Mouse (Mus musculus): ENCODE measurements around the gene Pitpnc1. TPM values are rescaled to one million over a fixed set of nuclear protein-coding genes. Genes with fewer than 3 reads are reported as not detected.
A peak's percentile ranks its signal among the peaks of the same experiment; 100 is the strongest.

The Pitpnc1 gene
- total RNA-seq, 2 experiments from 2014 or later: 53.2 to 54.7 TPM

GRCm38 (mm10) chr11:107441050-107441449 lies 29.4 kb downstream of the Pitpnc1 start:
- no peak for DNase-seq

GRCm38 (mm10) chr11:107438140-107438539 lies 32.4 kb downstream of the Pitpnc1 start:
- DNase-seq: no peak

DNA sequence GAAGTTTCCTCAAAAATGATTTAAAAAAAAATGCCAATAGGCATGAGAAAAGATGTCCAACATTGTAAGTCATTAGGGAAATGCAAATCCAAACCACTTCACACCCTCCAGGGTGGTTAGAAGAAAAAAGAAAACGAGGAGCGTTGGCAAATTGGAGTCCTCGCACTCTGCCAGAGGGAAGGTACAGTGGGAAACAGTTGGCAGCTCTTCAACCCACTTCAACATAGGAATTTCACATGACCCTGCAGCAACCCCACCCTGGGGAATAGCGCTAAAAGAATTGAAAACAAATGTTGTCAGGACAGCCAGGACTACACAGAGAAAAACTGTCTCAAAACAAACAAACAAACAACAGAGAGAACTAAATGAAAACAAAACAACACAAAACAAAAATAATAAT lies 32.8 kb downstream of the Pitpnc1 start:
- DNase-seq: no peak

GRCm38 (mm10) chr11:107435776-107436449 lies 34.6 kb downstream of the Pitpnc1 start:
- DNase-seq: no peak

DNA sequence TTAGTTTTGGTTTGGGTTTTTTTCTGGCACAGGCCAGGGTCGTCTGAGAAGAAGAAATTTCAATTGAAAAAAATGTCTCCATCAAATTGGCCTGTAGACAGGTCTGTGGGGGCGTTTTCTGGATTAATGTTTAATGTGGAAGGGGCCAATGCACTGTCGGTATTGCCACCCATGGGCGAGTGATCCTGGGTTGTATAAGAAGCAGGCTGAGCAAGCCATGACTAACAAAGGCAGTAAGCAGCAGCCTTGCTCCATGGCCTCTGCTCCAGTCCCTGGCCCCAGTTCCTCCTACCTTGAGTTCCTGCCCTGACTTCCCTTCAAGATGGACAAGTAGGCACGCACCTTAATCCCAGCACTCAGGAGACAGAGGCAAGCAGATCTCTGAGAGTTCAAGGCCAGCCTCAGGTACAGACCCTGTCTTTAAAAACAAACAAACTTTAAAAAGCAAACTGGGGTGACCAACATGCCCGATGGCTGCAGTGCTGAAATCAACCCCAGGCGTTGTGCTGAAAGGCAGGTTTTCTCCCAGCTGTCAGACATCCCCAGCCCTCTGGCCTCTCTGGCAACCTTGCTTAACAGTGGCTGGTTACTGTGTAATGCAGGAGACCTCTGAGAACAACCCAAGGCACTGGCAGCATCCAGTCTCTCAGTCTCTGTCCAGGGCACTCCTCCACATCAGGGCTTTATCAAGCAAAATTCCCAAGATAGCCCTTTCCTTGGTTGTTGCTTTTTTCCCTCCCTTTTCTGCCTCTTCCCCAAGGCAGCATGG lies 39.1 kb downstream of the Pitpnc1 start:
- DNase-seq: no peak

DNA sequence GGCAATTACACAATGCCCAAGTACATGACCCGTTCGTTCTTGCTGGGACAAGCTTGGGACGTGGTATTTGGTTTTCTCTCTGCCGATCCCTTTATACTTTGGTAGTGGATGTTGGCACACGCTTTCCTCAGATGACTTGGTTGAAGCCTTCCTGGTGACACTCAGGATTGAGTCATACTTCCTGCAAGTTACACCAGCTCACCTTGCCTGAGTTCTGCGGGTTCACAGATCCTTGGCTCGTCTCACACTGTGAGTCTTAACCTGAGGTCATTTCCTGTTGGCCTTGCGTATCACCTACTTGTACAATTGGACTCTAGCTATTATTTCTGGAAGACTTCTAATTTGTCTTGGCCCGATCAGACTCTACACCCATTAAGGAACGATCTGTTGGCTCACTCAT lies 42.5 kb downstream of the Pitpnc1 start:
- no peak for DNase-seq

DNA sequence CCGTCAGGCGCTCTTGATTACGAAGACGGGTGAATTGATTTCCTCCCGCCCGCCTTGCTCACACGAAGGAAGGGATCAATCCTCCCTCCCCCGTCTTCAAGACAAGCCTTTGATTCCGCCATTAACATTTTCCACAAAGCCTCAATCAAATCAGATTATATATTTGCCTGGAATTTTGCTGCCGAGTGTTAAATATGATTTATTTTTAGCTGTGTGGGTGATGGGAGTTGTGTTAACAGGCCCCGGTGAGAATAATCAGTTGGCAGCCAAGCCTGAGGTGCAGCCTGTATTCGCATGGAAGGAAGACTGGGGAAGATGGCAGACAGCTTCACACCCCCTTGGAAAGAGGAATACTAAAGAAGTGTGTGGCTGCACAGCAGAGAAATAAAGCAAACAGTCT lies 46.3 kb downstream of the Pitpnc1 start:
- no peak for DNase-seq

GRCm38 (mm10) chr11:107422356-107422754 lies 48.1 kb downstream of the Pitpnc1 start:
- no peak for DNase-seq

DNA sequence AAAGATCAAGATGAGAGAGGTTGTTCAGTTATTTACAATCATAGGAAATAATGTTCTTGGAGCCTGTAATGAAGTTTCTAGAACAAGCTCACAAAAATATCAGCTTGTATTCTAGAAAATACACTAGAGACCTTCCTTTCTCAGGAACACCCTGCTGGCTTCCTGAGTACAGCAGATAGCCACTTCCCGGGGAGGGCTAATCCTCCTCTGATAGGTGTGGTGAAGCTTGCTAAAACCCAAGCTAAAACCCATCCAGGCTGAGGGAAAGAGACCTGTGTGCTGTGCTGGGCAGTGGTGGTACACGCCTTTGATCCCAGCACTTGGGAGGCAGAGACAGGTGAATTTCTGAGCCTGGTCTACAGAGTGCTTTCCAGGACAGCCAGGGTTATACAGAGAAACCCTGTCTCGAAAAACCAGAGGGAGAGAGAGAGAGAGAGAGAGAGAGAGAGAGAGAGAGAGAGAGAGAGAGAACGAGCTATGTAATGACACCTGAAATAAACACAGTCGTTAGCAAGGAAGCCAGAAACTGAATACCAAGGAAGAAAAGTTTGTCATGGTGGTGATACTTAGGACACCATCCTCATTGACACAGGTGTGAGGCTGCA lies 48.6 kb downstream of the Pitpnc1 start:
- DNase-seq: no peak

- peak; percentile 11 for DNase-seq
These were observed 50.6 kb downstream of the Pitpnc1 start for GRCm38 (mm10) chr11:107419925-107420324.

- DNase-seq: no peak
These were observed 53.4 kb downstream of the Pitpnc1 start for GRCm38 (mm10) chr11:107417041-107417583.

DNA sequence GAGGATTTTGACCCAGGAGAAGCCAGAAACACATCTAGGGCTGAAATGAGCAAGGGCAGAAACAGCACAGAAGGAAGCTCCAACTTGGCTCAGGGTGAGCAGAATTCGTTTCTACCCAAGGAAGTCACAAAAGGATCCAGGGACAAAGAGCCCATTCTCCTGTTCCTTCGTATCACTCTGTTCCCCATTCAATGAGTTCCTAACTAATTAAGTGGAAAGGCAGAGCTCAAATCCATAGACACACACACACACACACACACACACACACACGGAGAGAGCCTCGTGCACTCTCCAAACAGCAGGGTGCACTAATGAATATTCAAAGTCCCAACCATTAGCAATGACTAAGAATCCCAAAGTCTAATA lies 54.0 kb downstream of the Pitpnc1 start:
- DNase-seq: no peak

- DNase-seq: no peak
These were observed 54.5 kb downstream of the Pitpnc1 start for GRCm38 (mm10) chr11:107415901-107416560.

- DNase-seq: no peak
These were observed 55.3 kb downstream of the Pitpnc1 start for GRCm38 (mm10) chr11:107414996-107415747.

- DNase-seq: no peak
These were observed 57.2 kb downstream of the Pitpnc1 start for GRCm38 (mm10) chr11:107413251-107413655.

DNA sequence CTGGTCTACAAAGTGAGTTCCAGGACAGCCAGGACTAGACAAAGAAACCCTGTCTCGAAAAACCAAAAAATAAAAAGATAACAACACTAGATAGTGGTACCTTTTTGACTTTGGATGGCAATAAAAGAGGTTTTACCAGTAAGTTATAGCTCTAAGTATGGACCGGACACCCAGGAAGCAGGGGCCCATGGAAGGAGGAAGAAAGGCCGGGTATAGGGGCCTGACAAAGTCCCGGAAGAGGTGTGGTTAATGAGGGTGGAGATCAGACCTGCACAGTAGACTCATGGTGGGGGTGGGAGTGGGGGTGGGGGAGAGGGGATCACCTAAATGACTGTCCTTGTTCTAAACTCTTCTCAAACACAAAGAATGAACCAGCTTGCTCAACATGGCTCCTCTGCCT lies 58.4 kb downstream of the Pitpnc1 start:
- DNase-seq: no peak

DNA sequence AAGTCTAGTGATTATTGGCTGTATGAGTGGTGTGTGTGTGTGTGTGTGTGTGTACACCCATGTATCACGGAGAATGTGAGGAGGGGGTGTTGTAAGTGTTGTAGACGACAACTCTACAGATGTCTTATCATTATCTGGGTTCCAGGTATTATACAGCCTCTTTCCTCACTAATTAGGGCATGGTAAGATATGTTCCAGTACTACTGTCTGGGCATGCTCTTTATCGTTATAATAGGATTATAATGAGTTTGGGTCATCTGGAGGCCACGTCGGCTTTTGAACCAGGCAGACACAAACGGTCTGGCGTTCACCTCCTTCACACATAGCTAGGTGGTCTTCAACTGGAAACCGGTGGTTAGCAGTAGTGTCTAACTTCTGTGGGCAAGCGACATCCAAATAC lies 58.9 kb downstream of the Pitpnc1 start:
- no peak for DNase-seq

- no peak for DNase-seq
These were observed 59.7 kb downstream of the Pitpnc1 start for GRCm38 (mm10) chr11:107410804-107411203.

GRCm38 (mm10) chr11:107410090-107410732 lies 60.3 kb downstream of the Pitpnc1 start:
- no peak for DNase-seq

DNA sequence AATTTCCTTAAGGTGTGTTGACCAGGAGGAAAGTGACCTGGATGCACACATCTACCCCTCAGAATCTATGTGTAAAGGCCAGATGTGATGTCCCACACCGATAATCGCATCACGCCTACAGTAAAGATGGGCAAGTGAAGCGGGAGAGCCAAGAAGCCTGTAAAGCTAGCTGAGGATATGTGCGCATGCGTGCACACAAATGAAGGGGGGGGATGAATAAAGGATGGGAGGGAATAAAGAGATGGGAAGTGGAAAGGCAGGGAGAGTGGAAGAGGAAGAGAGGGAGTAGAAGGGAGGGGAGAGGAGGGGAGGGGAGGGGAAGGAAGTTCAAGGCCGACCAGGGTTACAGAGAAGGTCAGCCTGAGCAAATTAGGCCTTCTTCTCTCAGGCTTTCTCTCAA lies 61.6 kb downstream of the Pitpnc1 start:
- no peak for DNase-seq

DNA sequence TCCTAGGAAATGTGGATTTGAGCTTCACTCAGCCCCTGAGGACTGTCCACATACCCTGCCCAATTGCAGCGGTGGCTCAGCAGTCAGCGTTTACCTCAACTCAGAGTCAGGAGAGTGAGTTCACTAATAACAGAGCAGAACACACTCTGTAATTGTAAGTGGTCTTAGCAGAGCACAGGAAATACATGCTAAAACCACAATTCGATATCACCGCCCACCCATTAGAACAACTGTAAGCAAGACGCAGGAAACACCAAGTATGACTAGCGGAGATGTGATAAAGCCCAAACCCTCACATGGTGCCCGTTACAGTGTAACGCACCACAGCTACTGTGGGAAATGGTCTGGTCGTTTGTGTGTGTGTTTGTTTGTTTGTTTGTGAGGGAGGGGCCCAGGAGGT lies 62.8 kb downstream of the Pitpnc1 start:
- DNase-seq: no peak

All from gastrocnemius, postnatal 10 days (tissue).